ENCODE assay signal across 8 mouse cellular contexts in genomic region chr3:107331746-107332126, GRCm38 (mm10). TPM values are rescaled to one million over a fixed set of nuclear protein-coding genes. Genes with fewer than 3 reads are reported as not detected.
DNase-seq lines count a peak whose midpoint lies in the region; ATAC-seq and TF ChIP-seq lines count a peak whose summit lies in the region.

No protein-coding gene starts in this region.

- ATAC-seq in forebrain, embryonic 13.5 days: no peak
- no peak for ATAC-seq in liver, embryonic 14.5 days (ENCODE audit: insufficient read depth)
- no peak for ATAC-seq in activated CD4-positive, CD25-positive, alpha-beta regulatory T cell, adult 4 months

- intact Hi-C loops in heart, postnatal 10 days (cut with DNase I): loop anchor here (2.0 kb wide), 1 partner anchor 53 kb away; the partner anchor contains the start of gene Lamtor5

- no peak for TF ChIP-seq EP300 in liver, embryonic 14.5 days (IDR thresholded peaks at IDR 0.05; ENCODE audit: low read depth)

- H3K27ac ChIP-seq in heart, embryonic 10.5 days: peak overlapping the region; percentile 98
- H3K27ac ChIP-seq in forebrain, embryonic 13.5 days: peak overlapping the region; percentile 92; the same call in 1 of the 2 replicates
- no peak overlapping the region for H3K27ac ChIP-seq in liver, embryonic 14.5 days

- H3K27me3 ChIP-seq in heart, embryonic 10.5 days (ENCODE audit: insufficient read depth, poor library complexity, severe bottlenecking): no peaks in the 10 kb centered on the region
- H3K27me3 ChIP-seq in E14TG2a.4 (ENCODE audit: insufficient read depth, low read length): no peaks in the 10 kb centered on the region
- H3K27me3 ChIP-seq in forebrain, embryonic 13.5 days: no peaks in the 10 kb centered on the region
- no peaks in the 10 kb centered on the region for H3K27me3 ChIP-seq in liver, embryonic 14.5 days (ENCODE audit: control insufficient read depth, insufficient read depth, low read length)

- no peaks in the 10 kb centered on the region for H3K9me3 ChIP-seq in heart, embryonic 10.5 days
- no peaks in the 10 kb centered on the region for H3K9me3 ChIP-seq in E14TG2a.4 (ENCODE audit: low read length)
- H3K9me3 ChIP-seq in forebrain, embryonic 13.5 days (replicated peaks): no peaks in the 10 kb centered on the region
- H3K9me3 ChIP-seq in liver, embryonic 14.5 days (ENCODE audit: control insufficient read depth, low read length): no peaks in the 10 kb centered on the region

- H3K36me3 ChIP-seq in heart, embryonic 10.5 days: peaks cover 27% of the 10 kb centered on the region
- H3K36me3 ChIP-seq in E14TG2a.4 (ENCODE audit: insufficient read depth, low read length): peaks cover 52% of the 10 kb centered on the region
- H3K36me3 ChIP-seq in forebrain, embryonic 13.5 days (ENCODE audit: poor library complexity, severe bottlenecking): peaks cover 19% of the 10 kb centered on the region
- peaks cover 28% of the 10 kb centered on the region for H3K36me3 ChIP-seq in liver, embryonic 14.5 days (replicated peaks; ENCODE audit: control insufficient read depth, insufficient read depth, low read depth)

- H3K9ac ChIP-seq in forebrain, embryonic 13.5 days: peak overlapping the region; percentile 93
- peak overlapping the region; percentile 93 for H3K9ac ChIP-seq in liver, embryonic 14.5 days (replicated peaks)

- peak overlapping the region; percentile 92 for H3K4me3 ChIP-seq in heart, embryonic 10.5 days
- peak overlapping the region; percentile 97 for H3K4me3 ChIP-seq in E14TG2a.4 (replicated peaks; ENCODE audit: low read length)
- H3K4me3 ChIP-seq in forebrain, embryonic 13.5 days: peak overlapping the region; percentile 98
- H3K4me3 ChIP-seq in liver, embryonic 14.5 days (ENCODE audit: insufficient read depth in 1 of 2, low read depth in 2 of 2, low read length in 2 of 2): peak overlapping the region; percentile 78 to 97

- no peak for TF ChIP-seq CTCF in E14TG2a.4 (conservative IDR thresholded peaks at IDR 0.05; ENCODE audit: low read length)
- no peak for TF ChIP-seq CTCF in liver, embryonic 14.5 days (IDR thresholded peaks at IDR 0.05; ENCODE audit: low read depth)

- 19% methylated on average over 17 of the region's 17 CpGs for WGBS in heart, embryonic 10.5 days
- WGBS in forebrain, embryonic 13.5 days: 20% methylated on average over 17 of the region's 17 CpGs
- 8% methylated on average over 17 of the region's 17 CpGs for WGBS in liver, embryonic 14.5 days (ENCODE audit: insufficient replicate concordance)

- no peak for DNase-seq in heart, embryonic 10.5 days (ENCODE audit: low spot score)
- no peak for DNase-seq in heart, postnatal 10 days
- DNase-seq in liver, embryonic 14.5 days (ENCODE audit: low read depth in 3 of 3, low spot score in 3 of 3): peak in 2 of 3 experiments; percentile 13 to 29
- no peak for DNase-seq in gastrocnemius, postnatal 25 days
- DNase-seq in adrenal gland, postnatal 25 days: no peak

- H3K4me2 ChIP-seq in forebrain, embryonic 13.5 days: peak overlapping the region; percentile 98
- peak overlapping the region; percentile 85 for H3K4me2 ChIP-seq in liver, embryonic 14.5 days (ENCODE audit: low read depth)

- H3K4me1 ChIP-seq in heart, embryonic 10.5 days: peaks cover 22% of the 10 kb centered on the region
- peaks cover 54% of the 10 kb centered on the region for H3K4me1 ChIP-seq in E14TG2a.4 (replicated peaks; ENCODE audit: low read depth, low read length)
- peaks cover 39% of the 10 kb centered on the region for H3K4me1 ChIP-seq in forebrain, embryonic 13.5 days
- peaks cover 18 to 19% of the 10 kb centered on the region in 2 experiments for H3K4me1 ChIP-seq in liver, embryonic 14.5 days (replicated peaks; ENCODE audit: control insufficient read depth in 2 of 2, insufficient read depth in 2 of 2, low read length in 1 of 2)

RNA-seq across cellular contexts. Expression of gene Rbm15, which starts 1.7 kb away (rescaled TPM):
- 11.8 and 13.3 TPM in 2 replicates for polyA plus RNA-seq in heart, embryonic 10.5 days (2016; fragmentation: Nextera tagmentation; extraction: Ambion mirVana)
- 10 to 100 TPM; 25.8 to 29.3 TPM for total RNA-seq in heart, postnatal 10 days (2021)
- 14.8 and 15.4 TPM in 2 replicates for polyA plus RNA-seq in forebrain, embryonic 13.5 days (2015; fragmentation: Nextera tagmentation; extraction: Ambion mirVana)
- polyA plus RNA-seq in liver, embryonic 14.5 days (2012; rRNA removed): 3.4 and 4.8 TPM in 2 replicates
- polyA plus RNA-seq in liver, embryonic 14.5 days (2014; fragmentation: Nextera tagmentation; extraction: Ambion mirVana): 8.7 and 9.0 TPM in 2 replicates
- polyA plus RNA-seq in activated CD4-positive, CD25-positive, alpha-beta regulatory T cell, adult 4 months (2017; shearing (Covaris generic)): 10 to 100 TPM; 13.2 to 19.5 TPM
- total RNA-seq in gastrocnemius, postnatal 25 days (2021): 10 to 100 TPM; 16.5 TPM
- total RNA-seq in adrenal gland, postnatal 25 days (2021): 40.8 and 43.7 TPM in 2 replicates

RNA-seq across cellular contexts. Expression of gene Slc16a4, which starts 40.7 kb away (rescaled TPM):
- polyA plus RNA-seq in heart, embryonic 10.5 days (2016; fragmentation: Nextera tagmentation; extraction: Ambion mirVana): 1.5 and 1.7 TPM in 2 replicates
- total RNA-seq in heart, postnatal 10 days (2021): under 1 TPM; 0.45 to 0.48 TPM
- 2.4 and 3.1 TPM in 2 replicates for polyA plus RNA-seq in forebrain, embryonic 13.5 days (2015; fragmentation: Nextera tagmentation; extraction: Ambion mirVana)
- polyA plus RNA-seq in liver, embryonic 14.5 days (2012; rRNA removed): 0.03 TPM in 1 of 2 replicates, not detected in the other
- 0.27 and 0.30 TPM in 2 replicates for polyA plus RNA-seq in liver, embryonic 14.5 days (2014; fragmentation: Nextera tagmentation; extraction: Ambion mirVana)
- polyA plus RNA-seq in activated CD4-positive, CD25-positive, alpha-beta regulatory T cell, adult 4 months (2017; shearing (Covaris generic)): 1 to 10 TPM in 1 of 2 experiments, under 1 TPM in 1; 0.57 to 2.6 TPM
- total RNA-seq in gastrocnemius, postnatal 25 days (2021): under 1 TPM in 1 of 2 experiments, not detected in 1; 0.19 TPM
- total RNA-seq in adrenal gland, postnatal 25 days (2021): 0.36 and 0.52 TPM in 2 replicates

RNA-seq across cellular contexts. Expression of gene Lamtor5, which starts 53.1 kb away (rescaled TPM):
- polyA plus RNA-seq in heart, embryonic 10.5 days (2016; fragmentation: Nextera tagmentation; extraction: Ambion mirVana): 157 and 163 TPM in 2 replicates
- total RNA-seq in heart, postnatal 10 days (2021): 10 to 100 TPM; 74.0 to 74.6 TPM
- polyA plus RNA-seq in forebrain, embryonic 13.5 days (2015; fragmentation: Nextera tagmentation; extraction: Ambion mirVana): 227 and 246 TPM in 2 replicates
- polyA plus RNA-seq in liver, embryonic 14.5 days (2012; rRNA removed): 41.3 and 44.7 TPM in 2 replicates
- polyA plus RNA-seq in liver, embryonic 14.5 days (2014; fragmentation: Nextera tagmentation; extraction: Ambion mirVana): 108 and 109 TPM in 2 replicates
- 100 to 1,000 TPM; 223 to 224 TPM for polyA plus RNA-seq in activated CD4-positive, CD25-positive, alpha-beta regulatory T cell, adult 4 months (2017; shearing (Covaris generic))
- 10 to 100 TPM; 47.5 to 55.1 TPM for total RNA-seq in gastrocnemius, postnatal 25 days (2021)
- 74.6 and 91.9 TPM in 2 replicates for total RNA-seq in adrenal gland, postnatal 25 days (2021)

Comparison
In these comparisons a context has a peak if more than half of its experiments do, and no peak if none do; other contexts are left out.
1. DNase-seq: peak in liver, embryonic 14.5 days (2 of 3); none in heart, embryonic 10.5 days (single experiment), heart, postnatal 10 days (0 of 2), gastrocnemius, postnatal 25 days (single experiment) and adrenal gland, postnatal 25 days (single experiment).
2. Peak in every context shown above with its lines, with median percentiles within 50 percentile points of each other: H3K4me3 ChIP-seq.